Mouse (Mus musculus) liver, postnatal 0 days (tissue): ENCODE results near the gene Mrpl3. TPM values are rescaled to one million over a fixed set of nuclear protein-coding genes. Genes with fewer than 3 reads are reported as not detected.

Source experiments
- ATAC-seq: fragments of 200-750 bp; cut with Nextera tagmentation; 2 replicates; pipeline ENCODE4 v1.8.0; 2017; ENCODE audit warnings: mild to moderate bottlenecking, moderate library complexity
- DNase-seq: peaks from one replicate; pipeline ENCODE4 v3.0.0-alpha.2; 2016
- H3K27ac ChIP-seq: fragments of 300-500 bp; sonication (generic); 2 replicates; pipeline ENCODE4 v1.5.1; 2014; ENCODE audit warnings: antibody characterized with exemption, moderate library complexity, mild to moderate bottlenecking, low read depth
- H3K27me3 ChIP-seq: fragments of 300-500 bp; sonication (generic); 2 replicates; pipeline ENCODE4 v1.6.1; 2014; ENCODE audit warnings: low read length, control low read depth, mixed read lengths; ENCODE audit not compliant: insufficient read depth
- H3K36me3 ChIP-seq: fragments of 300-500 bp; sonication (generic); replicated peaks from 2 replicates; pipeline ENCODE4 v1.6.1; 2014; ENCODE audit warnings: mild to moderate bottlenecking, control low read depth, low read length, moderate library complexity, mixed read lengths; ENCODE audit not compliant: insufficient read depth
- H3K4me1 ChIP-seq: fragments of 300-500 bp; sonication (generic); 2 replicates; pipeline ENCODE4 v1.6.1; 2014; ENCODE audit warnings: antibody characterized with exemption, mild to moderate bottlenecking, control low read depth; ENCODE audit not compliant: insufficient read depth
- H3K4me2 ChIP-seq: fragments of 300-500 bp; sonication (generic); 2 replicates; pipeline ENCODE4 v1.6.1; 2014; ENCODE audit warnings: low read depth, mild to moderate bottlenecking, low read length, moderate library complexity, mixed read lengths
- H3K4me3 ChIP-seq: fragments of 300-500 bp; sonication (generic); 2 replicates; pipeline ENCODE4 v1.5.1; 2014; ENCODE audit warnings: low read depth, low read length
- H3K9ac ChIP-seq: fragments of 300-500 bp; sonication (generic); replicated peaks from 2 replicates; pipeline ENCODE4 v1.6.1; 2014; ENCODE audit warnings: mild to moderate bottlenecking, moderate library complexity
- H3K9me3 ChIP-seq: fragments of 300-500 bp; sonication (generic); 2 replicates; pipeline ENCODE4 v1.6.1; 2016; ENCODE audit warnings: mild to moderate bottlenecking, control low read depth, low read length, mixed read lengths
- CTCF ChIP-seq: sonication (generic); IDR thresholded peaks from 2 replicates; pipeline ENCODE4 v1.5.1; 2016; ENCODE audit warnings: antibody characterized with exemption, low read depth
- EP300 ChIP-seq: IDR thresholded peaks from 2 replicates; pipeline ENCODE4 v1.6.1; 2016; ENCODE audit warnings: antibody characterized with exemption, low read depth, mild to moderate bottlenecking
- WGBS: fragments of 180-500 bp; shearing (Covaris S2); extraction: QIAGEN DNeasy Blood & Tissue Kit; methylation state at CpG from one replicate; pipeline ENCODE4 v1.1.7; 2014; ENCODE audit not compliant: insufficient replicate concordance; 5-methylcytosine and 5-hydroxymethylcytosine counted together
- polyA plus RNA-seq: library from polyadenylated mRNA; unstranded; fragments of >200 nt; fragmentation: Nextera tagmentation; extraction: Ambion mirVana; gene quantifications from 2 replicates; pipeline ENCODE4 v1.2.1, GENCODE M21; 2015

The Mrpl3 gene
- polyA plus RNA-seq, 1 experiment from 2014 or later: 39.0 TPM

- no peak overlapping the region for H3K4me3 ChIP-seq
- H3K4me1 ChIP-seq: no peaks in the 10 kb centered on the region
- ATAC-seq (no peak), DNase-seq (no peak)
- 68% methylated on average over 7 of the region's 7 CpGs for WGBS
- H3K36me3 ChIP-seq: no peaks in the 10 kb centered on the region
- no peaks in the 10 kb centered on the region for H3K27me3 ChIP-seq
- no peak overlapping the region for H3K9ac ChIP-seq
- H3K4me2 ChIP-seq: no peak overlapping the region
- TF ChIP-seq CTCF: no peak
- TF ChIP-seq EP300: no peak
- no peak overlapping the region for H3K27ac ChIP-seq
- H3K9me3 ChIP-seq: no peaks in the 10 kb centered on the region
Measured at GRCm38 (mm10) chr9:105046014-105046413, 7.0 kb upstream of the Mrpl3 start.

- H3K4me3 ChIP-seq: no peak overlapping the region
- H3K27me3 ChIP-seq: no peaks in the 10 kb centered on the region
- no peaks in the 10 kb centered on the region; the same call in 1 of the 2 replicates for H3K4me1 ChIP-seq
- no peak for ATAC-seq
- 60% methylated on average over 10 of the region's 10 CpGs for WGBS
- no peak overlapping the region for H3K27ac ChIP-seq
- no peak for DNase-seq
- H3K9ac ChIP-seq: no peak overlapping the region
- TF ChIP-seq CTCF (no peak), EP300 (no peak)
- H3K36me3 ChIP-seq: no peaks in the 10 kb centered on the region
- H3K9me3 ChIP-seq: no peaks in the 10 kb centered on the region
- H3K4me2 ChIP-seq: no peak overlapping the region
Measured at GRCm38 (mm10) chr9:105048351-105048750, 4.7 kb upstream of the Mrpl3 start.

- Histone ChIP-seq H3K27ac (no peak overlapping the region), H3K4me2 (no peak overlapping the region), H3K27me3 (no peaks in the 10 kb centered on the region), H3K9ac (no peak overlapping the region), H3K9me3 (no peaks in the 10 kb centered on the region), H3K4me1 (no peaks in the 10 kb centered on the region; the same call in 1 of the 2 replicates), H3K36me3 (peaks cover 2% of the 10 kb centered on the region; the same call in 1 of the 2 replicates), H3K4me3 (no peak overlapping the region)
- 51% methylated on average over 2 of the region's 2 CpGs for WGBS
- no peak for TF ChIP-seq EP300
- no peak for TF ChIP-seq CTCF
- no peak for DNase-seq
- no peak for ATAC-seq
Measured at GRCm38 (mm10) chr9:105049636-105050035, 3.4 kb upstream of the Mrpl3 start.

GRCm38 (mm10) chr9:105050257-105050656 lies 2.8 kb upstream of the Mrpl3 start:
- Histone ChIP-seq H3K27ac (no peak overlapping the region), H3K36me3 (peaks cover 6% of the 10 kb centered on the region; the same call in 1 of the 2 replicates), H3K4me1 (no peaks in the 10 kb centered on the region; the same call in 1 of the 2 replicates), H3K4me3 (no peak overlapping the region), H3K27me3 (no peaks in the 10 kb centered on the region), H3K4me2 (no peak overlapping the region), H3K9me3 (no peaks in the 10 kb centered on the region), H3K9ac (no peak overlapping the region)
- DNase-seq (no peak), ATAC-seq (no peak)
- 50% methylated on average over 2 of the region's 2 CpGs for WGBS
- no peak for TF ChIP-seq EP300
- no peak for TF ChIP-seq CTCF

GRCm38 (mm10) chr9:105053812-105054211 lies 773 bp downstream of the Mrpl3 start:
- H3K4me2 ChIP-seq: peak overlapping the region; percentile 77
- no peaks in the 10 kb centered on the region; the same call in 1 of the 2 replicates for H3K4me1 ChIP-seq
- H3K27ac ChIP-seq: no peak overlapping the region
- peaks cover 35% of the 10 kb centered on the region for H3K36me3 ChIP-seq
- ATAC-seq (no peak), DNase-seq (no peak)
- TF ChIP-seq CTCF (no peak), EP300 (no peak)
- peak overlapping the region; percentile 95 for H3K9ac ChIP-seq
- WGBS: 18% methylated on average over 4 of the region's 4 CpGs
- H3K9me3 ChIP-seq: no peaks in the 10 kb centered on the region
- H3K27me3 ChIP-seq: no peaks in the 10 kb centered on the region
- peak overlapping the region; percentile 89 for H3K4me3 ChIP-seq

- no peak overlapping the region for H3K4me3 ChIP-seq
- no peaks in the 10 kb centered on the region for H3K9me3 ChIP-seq
- ATAC-seq (no peak), DNase-seq (no peak)
- H3K36me3 ChIP-seq: peaks cover 46% of the 10 kb centered on the region
- H3K4me1 ChIP-seq: no peaks in the 10 kb centered on the region
- no peak overlapping the region for H3K9ac ChIP-seq
- H3K27ac ChIP-seq: no peak overlapping the region
- H3K4me2 ChIP-seq: no peak overlapping the region
- H3K27me3 ChIP-seq: no peaks in the 10 kb centered on the region
- TF ChIP-seq CTCF (no peak), EP300 (no peak)
- 91% methylated on average over 10 of the region's 10 CpGs for WGBS
Measured at GRCm38 (mm10) chr9:105069106-105069505, 16.1 kb downstream of the Mrpl3 start.
